Mouse (Mus musculus) embryonic facial prominence, embryonic 11.5 days (tissue): ENCODE results near the gene Lrrc52. TPM values are rescaled to one million over a fixed set of nuclear protein-coding genes. Genes with fewer than 3 reads are reported as not detected.

Source experiments
- polyA plus RNA-seq: library from polyadenylated mRNA; unstranded; fragments of >200 nt; fragmentation: Nextera tagmentation; extraction: Ambion mirVana; gene quantifications from 2 replicates; pipeline ENCODE4 v1.2.1, GENCODE M21; 2014

Gene Lrrc52
- polyA plus RNA-seq, 1 experiment from 2014 or later, result not detected

Other genes with a start within 250 kb of the Lrrc52 start
- gene Uck2, start 181.5 kb downstream of the Lrrc52 start, polyA plus RNA-seq, result 108 and 120 TPM in 2 replicates
- gene Tmco1, start 158.4 kb downstream of the Lrrc52 start, polyA plus RNA-seq, result 84.8 and 91.8 TPM in 2 replicates
- 46.3 and 46.7 TPM in 2 replicates for gene Aldh9a1, start 116.8 kb downstream of the Lrrc52 start, polyA plus RNA-seq
- 49.5 and 61.3 TPM in 2 replicates for gene Mgst3, start 72.9 kb downstream of the Lrrc52 start, polyA plus RNA-seq
- 5.7 and 6.9 TPM in 2 replicates for gene Rxrg, start 131.6 kb upstream of the Lrrc52 start, polyA plus RNA-seq
- 2.6 and 2.9 TPM in 2 replicates for gene Lmx1a, start 222.5 kb upstream of the Lrrc52 start, polyA plus RNA-seq